Mouse (Mus musculus): ENCODE measurements at regions not wholly inside any gene's neighbourhood (a gene's known extent, or its start where the extent isn't known, plus 50 kb on each side); places are given as distances from the start of the nearest gene placed in this dataset.
A peak's percentile ranks its signal among the peaks of the same experiment; 100 is the strongest.

DNA sequence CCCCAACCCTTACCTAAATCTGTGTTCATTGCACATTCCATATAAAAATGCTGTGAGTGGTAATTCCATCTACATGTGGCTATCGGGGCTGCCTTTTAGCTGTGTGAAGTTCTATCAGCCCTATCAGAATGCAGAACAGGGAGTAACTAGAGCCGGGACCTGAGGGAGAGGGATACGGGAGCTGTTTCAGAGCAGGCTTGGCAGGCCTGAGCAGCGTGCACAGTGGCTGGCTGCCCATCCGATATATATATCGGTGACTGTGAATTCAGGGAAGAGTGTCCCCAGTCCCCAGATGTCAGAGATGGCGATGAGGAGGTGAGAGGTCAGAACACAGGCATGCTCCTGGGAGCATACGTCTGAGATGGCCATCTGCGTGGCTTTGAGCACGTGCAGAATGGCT lies 79.0 kb downstream of the Arl4c start:
- DNase-seq (ENCODE audit: low spot score in 2 of 2) = no peak

DNA sequence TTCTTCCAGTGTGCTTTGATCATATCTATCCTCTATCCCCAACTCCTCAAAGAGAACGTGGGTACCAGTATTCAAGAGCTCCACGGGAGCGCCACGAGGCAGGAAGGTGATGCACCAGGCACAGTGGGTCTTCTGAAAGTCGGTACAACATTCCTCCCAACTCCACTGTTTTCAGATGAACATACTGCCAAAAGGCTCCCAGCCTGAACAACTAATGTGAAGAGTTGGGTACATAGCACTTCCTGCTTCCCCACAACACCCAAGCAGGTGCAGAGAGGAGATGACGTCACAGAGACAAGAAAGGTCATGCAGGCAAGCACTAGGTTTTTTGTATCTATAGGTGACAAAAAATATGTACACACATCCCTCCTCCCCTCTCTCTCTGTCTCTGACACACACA lies 79.7 kb downstream of the Arl4c start:
- no peak for DNase-seq (ENCODE audit: low spot score in 2 of 2)

DNA sequence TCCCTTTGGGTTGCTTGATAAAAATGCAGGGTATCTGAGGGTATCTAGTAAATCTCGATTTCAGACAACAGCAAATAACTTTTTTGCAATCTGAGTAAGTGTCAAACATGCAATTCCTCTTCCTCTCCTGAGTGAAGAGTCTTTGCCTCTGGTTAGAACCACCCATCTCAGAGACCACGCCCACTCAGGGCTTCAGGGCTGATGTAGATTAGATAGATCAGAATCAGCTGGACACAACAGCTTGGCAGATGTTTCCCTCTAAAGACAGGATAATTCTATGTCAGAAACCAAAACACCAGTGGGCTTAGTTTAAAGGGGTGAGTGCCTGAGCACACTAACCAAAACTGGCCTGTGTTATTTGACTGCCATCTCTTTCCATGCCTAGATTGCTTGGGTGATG lies 80.8 kb downstream of the Arl4c start:
- no peak for DNase-seq (ENCODE audit: low spot score in 2 of 2)

DNA sequence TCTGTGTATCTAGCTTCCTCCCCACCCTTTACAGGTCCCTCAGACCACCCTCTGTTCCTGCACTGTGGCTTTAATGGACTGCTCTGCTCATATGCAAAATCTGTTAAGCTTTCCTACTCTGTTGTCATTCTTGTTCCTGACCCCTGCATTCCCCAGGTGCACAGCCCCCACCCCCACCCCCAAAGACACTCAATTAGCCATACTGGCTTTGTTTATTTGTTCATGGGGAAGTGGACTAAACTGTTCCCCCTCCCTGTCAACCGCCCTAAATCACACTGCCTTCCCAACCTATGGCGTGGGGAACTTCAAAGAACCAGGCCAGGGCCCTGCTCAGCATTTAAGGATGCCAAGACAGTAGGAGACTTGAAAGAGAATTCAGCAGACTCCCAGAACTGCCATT lies 89.0 kb downstream of the Arl4c start:
- no peak for DNase-seq (ENCODE audit: low spot score in 2 of 2)

DNA sequence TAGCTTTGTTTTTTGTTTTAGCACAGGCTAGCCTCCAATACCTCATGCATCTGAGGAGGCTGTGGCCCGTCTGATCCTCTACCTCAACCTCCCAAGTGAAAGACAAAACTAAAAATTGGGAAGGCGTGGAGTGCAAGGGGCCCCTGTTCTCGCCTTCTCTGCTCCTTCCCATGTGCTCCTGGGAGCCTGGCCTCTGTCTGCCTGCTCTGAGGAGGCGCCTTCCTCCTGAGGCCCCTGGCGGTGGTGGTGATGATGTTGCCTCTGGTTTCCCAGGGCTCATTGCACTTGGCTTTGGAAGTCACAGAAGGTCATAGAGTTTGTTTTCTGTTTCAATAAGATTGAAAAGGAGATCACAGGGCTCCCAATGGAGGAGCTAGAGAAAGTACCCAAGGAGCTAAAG lies 90.8 kb downstream of the Arl4c start:
- no peak for DNase-seq (ENCODE audit: low spot score in 2 of 2)

DNA sequence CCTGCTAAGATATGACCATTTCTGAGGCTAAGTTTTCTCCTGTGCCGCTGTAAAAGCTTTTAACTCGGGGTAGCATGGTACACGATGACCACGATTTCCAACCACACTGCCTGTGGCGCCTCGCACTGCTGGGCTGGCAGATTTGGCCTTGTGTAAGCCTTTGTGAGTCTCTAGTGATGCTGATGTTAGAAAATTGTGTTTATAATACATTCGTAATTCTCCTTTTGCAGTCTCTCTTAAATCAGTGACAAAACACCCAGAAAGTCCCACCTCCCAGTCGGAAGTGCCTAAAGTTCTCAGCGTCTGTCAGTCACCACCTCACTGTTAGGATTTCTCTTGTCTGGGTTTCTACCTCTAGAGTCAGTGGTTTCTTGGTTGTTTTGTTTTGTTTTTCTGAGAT lies 91.2 kb downstream of the Arl4c start:
- no peak for DNase-seq (ENCODE audit: low spot score in 2 of 2)

DNA sequence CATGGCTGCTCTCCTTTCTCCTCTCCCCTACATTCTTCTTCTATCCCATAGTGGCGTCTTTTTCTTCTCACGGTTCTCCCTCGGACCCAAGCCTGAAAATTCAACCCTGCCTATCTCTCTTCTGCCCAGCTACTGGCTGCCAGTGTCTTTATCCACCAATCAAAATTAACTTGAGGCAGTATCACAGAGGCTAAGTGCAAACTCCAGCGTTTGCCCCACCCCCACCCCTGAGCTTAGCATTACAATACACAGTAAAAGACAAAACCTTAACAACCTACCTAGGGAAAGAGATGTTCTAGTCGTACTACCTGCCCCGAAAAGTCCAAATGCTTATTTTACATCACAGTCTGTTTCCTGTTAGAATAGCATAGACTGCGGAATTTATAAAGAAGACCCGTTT lies 93.2 kb downstream of the Arl4c start:
- DNase-seq (ENCODE audit: low spot score in 2 of 2) = no peak

DNA sequence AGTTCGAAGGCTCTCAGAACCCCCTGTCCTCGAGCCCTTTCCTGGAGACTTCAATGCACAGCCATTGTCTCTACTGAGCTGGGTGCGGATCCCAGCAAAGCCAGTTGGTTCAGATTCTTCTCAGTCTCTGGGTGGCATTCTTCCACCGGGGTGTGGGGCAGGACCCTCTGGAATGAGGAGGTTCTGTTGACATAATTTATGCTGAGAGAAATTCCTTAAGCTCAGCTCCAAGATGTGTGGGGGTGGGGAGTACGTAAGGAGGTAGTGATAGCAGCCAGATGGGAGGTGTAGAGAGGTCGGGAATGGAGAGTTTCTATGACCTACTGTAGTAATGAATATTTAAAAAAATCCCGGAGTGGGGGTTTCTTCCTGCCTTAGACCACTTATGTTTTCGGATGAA lies 93.8 kb downstream of the Arl4c start:
- no peak for DNase-seq (ENCODE audit: low spot score in 2 of 2)

DNA sequence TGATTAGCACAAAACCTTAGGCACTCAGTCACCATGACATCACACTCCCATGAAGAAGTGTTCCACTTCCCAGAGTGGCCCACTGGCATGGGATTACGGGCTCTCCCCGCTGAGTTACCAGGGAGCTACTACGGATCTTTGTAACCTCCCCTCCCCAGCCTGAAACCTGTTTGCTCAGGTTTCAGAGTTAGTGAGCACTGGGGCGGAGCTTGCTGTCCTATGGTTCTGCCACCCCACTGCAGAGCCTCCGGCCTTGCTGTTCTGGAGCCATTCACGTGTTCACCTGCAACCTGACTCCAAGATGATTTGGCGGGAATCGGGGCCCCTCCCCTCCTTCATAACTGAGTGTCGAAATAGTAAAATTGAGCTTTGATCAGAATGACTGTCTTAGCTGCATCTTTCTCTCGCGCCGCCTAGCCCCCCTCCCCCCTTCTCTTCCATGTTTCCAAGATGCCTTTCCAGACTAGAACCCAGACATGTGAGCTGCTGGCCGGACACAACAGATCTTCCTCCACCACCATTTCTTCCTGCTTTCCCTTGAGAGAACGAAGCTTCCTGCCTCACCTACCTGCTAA lies 95.8 kb upstream of the Glrp1 start:
- no peak for DNase-seq (ENCODE audit: low spot score in 2 of 2)

DNA sequence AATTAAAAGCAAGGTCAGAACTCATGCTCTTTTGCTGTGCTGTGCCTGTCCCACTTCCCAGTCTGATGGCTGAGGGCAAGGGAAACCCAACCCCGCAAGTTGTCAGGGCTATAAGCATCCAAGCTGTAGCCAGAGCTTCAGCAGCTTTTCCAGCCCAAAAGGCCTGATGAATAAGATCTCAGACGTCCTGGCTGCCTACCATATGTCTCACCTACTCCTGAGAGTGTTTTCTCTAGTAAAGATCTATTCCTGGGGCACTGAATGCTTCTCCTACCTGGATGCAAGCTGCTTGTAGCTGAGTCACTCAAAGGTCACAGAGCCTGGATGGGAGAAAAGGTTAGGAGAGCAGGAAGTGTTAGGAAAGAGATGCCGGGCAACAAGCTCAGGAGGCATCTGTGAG lies 92.4 kb upstream of the Glrp1 start:
- DNase-seq (ENCODE audit: low spot score in 2 of 2) = no peak

DNA sequence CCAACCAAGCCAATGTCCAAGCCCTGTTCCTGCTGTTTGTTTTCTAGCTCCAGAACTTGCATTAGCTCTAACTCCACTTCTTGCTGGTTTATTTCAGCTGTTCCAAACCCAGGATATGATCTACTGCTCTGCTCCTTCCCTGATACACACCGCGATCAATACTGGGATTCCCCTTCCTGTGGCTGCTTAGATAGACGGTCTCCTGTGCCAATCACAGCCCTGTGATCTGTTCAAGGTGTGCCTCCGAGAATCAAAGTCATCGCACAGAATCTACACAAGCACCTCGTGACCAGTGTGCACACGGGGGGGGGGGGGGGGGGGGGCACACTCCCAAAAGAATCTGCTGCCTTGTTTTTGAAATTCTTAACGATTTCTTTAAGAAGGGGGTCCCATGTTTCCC lies 91.9 kb upstream of the Glrp1 start:
- no peak for DNase-seq (ENCODE audit: low spot score in 2 of 2)

DNA sequence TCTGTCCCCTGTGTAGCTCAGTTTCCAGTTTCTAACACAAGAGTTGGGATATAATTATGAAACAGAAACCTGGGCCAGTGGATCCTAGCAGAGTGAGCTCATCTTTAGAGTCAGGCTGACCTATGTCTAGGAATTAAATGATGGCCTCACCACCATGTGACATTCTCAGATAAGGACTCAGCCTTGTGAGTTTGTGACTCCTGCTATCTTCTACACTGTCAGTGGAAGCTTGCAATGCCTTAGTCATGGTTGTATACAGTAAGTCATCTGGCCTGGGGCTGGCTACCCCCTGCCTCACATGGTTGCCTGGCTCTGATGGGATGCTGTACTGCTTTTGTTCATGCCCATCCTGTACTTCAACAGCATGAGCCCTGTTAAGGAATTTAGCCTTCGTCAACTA lies 90.3 kb upstream of the Glrp1 start:
- DNase-seq (ENCODE audit: low spot score in 2 of 2) = no peak

DNA sequence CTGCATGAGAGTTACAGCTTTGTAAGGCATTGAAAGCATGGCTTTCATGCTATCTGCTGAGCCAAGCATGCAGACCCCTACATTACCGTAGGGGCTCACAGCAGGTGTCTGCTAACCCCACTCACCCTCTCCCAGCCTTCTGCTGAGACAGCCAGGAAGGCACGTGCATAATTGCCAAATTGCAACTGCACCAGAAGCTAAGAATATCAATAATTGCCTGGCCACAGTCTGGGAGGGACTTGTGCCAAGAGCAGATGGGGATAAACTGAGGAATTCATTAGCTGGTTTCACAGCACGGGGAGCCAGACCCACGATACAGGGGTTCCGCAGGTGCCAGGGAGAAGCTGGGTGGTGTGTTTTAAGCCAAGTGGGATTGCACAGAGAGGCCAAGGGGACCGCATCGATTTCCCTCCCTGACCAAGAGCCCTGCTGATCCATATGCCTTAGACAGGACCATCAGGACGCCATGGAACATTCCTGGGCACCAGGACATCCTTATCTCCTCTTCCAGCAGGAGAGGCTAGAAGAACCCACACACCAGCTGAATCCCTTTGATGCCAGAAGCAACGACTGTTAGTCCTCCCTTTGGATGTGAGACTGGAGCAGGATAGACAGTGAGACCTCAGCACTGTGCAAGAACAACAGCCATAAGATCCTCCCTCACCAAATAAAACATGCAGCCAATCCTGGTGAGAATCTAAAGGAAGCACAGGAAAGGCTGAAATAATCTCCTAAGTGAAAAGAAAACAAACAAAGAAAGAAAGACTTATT lies 84.8 kb upstream of the Glrp1 start:
- peak in 1 of 2 experiments; percentile 13 for DNase-seq (ENCODE audit: low spot score in 2 of 2)

DNA sequence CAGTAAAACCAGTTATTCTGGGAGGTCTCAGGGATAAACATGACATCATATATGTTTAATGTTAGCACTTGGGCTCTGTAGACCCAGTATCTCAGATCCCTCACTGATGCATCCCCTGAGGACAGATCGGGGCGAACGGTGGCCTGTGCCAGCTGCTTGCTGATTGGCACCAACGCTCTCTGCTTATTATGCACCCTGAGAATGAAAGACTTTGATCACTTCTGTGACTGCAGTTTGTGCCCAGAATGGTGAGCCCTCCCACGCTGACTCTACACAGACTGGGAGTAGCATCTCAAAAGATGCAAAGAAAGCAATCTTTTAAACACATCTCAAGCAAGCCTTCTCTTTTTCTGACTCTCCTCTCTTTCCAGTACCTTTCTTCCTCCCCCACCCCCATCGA lies 82.2 kb upstream of the Glrp1 start:
- peak in 1 of 2 experiments; percentile 17 for DNase-seq (ENCODE audit: low spot score in 2 of 2)

DNA sequence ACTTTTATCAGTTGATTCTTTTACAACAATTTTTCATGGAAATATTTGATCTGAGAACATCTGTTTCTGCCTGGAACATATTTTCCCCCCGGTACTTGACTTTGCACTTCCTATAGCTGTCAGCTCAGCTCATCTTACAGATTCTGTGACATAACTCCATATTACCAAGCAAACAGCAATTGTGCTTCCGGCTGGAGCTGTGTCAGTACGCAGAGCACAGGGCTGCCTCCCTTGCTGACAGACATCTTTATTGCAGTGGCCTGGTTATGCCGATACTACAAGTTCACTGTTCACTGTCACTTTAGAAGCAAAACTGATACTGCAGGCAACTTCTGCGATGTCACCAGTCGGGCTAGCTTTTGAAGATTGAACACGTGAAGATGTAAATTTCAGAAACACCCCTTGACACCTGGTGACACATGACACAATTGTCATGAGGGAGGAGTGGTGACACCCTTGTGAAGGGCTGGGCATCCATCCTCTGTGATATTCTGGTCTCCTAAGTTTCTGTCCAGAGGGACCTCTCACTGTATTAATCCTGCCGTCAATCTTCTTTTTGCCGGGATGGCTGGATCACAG lies 81.0 kb upstream of the Glrp1 start:
- no peak for DNase-seq (ENCODE audit: low spot score in 2 of 2)

DNA sequence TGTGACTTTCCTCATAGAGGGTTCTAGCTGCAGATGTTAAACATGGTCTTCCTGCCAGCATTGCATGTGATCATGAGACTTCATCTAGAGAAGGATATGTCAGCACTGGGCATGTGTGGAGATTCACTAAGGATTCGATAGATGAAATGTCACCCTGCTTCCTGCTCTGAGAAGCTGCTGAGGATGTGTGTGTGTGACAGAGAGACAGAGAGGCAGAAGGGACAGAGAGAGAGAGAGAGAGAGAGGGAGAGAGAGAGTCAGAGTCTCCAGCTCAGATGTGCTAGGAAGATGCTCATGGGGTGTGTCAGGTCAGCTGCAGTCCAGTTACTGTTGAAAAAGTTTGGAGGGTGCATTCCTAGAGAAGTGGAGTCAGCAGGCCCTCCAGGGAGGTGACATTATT lies 78.9 kb upstream of the Glrp1 start:
- DNase-seq (ENCODE audit: low spot score in 2 of 2) = no peak

DNA sequence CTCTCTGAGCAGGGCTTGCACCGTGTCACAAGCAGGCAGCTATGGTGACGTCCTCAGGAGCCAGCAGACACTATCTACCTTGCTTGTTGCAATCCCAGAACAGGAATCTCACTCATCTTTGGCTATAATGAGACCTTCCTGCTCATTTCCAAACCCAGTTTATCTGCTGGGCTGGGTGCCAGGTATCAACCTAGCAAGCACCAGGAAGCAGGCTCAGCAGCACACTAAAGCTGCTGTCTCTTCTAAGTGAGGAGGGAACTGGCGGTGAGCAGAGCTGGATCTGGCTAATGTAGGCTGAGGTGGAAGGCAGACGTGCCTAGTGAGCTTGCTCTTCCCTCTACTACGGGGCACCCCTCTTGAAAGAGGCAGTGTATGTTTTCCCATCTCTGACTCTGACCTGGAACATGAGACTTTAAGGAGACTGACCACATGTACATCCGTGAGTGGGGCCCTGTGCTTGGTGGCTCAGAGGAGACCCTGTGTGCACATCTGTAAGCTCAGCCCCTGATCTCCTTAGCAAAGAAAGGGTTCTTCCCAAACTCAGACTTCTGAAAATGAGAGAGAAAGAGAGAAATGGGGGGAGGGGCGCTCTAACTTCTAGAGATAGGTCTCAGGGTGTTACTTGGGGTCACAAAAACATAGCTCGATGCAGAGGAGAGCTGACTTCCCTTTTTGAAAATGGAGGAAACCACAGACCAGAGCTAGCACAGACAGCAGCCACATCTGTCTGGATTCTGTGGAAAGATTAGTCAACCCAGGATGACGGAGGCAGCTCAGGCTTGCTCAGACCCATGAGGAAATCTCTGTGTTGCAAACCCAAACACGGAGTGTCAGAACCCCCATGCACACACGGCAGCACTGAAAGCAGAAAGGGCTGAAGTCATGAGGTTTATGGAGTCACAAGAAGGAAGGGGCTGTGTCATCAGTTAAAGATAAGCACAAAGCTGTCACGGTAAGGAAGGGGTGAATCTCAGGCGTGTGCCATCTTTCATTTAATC lies 77.3 kb upstream of the Glrp1 start:
- no peak for DNase-seq (ENCODE audit: low spot score in 2 of 2)

DNA sequence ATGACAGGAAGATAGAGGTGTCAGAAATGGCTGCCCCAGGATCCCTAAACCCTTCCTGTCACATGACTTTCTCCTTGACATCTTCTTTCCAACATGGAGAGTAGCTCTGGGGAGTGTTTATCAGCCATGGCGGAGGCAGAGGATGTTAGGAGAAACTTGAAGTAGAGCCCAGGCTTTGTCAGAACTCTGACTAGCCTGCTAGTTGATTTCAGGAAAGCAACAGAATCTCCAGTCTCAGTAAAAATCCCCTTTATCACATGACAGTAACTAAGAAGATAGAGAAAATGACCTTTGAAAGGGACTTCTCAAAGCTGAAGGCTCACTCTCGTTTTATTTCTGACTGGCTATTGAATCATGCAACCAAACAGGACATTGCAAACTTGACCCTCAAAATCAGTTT lies 76.3 kb upstream of the Glrp1 start:
- no peak for DNase-seq (ENCODE audit: low spot score in 2 of 2)

DNA sequence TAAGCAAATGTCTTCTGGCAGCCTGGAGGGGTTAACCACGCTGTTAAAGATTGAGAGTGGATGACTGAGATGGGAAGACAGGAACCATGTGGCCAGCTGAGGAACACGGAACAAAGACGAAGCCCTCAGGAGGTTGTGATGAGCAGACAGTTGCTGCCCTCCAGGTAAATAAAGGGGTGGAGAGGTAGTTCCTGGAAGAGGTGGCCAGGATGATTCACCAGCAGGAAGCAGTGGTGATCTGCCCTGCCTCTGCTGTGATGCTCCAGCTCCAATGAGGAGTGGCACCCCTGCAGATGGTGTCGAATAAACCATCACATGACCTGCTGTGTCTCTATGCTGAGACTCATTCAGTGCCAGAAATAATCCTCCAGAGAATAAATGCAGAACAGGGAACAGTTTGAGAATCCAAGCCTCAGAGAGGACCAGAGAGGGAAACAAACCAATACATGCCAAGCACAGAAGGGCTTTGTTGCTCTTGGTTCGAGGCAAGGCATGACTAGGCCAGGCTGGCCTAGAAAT lies 74.7 kb upstream of the Glrp1 start:
- DNase-seq (ENCODE audit: low spot score in 2 of 2) = no peak

DNA sequence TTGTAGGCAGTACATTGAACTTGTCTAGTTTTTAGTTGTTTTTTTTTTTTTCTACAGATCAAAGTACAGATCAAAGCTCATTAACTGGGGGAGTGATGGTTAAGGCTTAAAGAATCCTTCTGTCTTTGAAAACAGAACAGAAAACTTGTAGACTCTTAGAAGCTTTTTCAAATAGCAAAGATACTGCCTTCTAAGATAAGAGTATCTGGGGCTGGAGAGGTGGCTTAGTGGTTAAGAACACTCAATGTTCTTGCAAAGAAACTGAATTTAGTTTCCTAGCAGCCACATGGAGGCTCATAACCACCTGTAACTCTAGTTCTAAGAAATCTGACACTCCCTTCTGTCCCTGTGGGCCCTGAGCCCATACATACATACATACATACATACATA lies 68.4 kb upstream of the Glrp1 start:
- DNase-seq (ENCODE audit: low spot score in 2 of 2) = no peak

DNA sequence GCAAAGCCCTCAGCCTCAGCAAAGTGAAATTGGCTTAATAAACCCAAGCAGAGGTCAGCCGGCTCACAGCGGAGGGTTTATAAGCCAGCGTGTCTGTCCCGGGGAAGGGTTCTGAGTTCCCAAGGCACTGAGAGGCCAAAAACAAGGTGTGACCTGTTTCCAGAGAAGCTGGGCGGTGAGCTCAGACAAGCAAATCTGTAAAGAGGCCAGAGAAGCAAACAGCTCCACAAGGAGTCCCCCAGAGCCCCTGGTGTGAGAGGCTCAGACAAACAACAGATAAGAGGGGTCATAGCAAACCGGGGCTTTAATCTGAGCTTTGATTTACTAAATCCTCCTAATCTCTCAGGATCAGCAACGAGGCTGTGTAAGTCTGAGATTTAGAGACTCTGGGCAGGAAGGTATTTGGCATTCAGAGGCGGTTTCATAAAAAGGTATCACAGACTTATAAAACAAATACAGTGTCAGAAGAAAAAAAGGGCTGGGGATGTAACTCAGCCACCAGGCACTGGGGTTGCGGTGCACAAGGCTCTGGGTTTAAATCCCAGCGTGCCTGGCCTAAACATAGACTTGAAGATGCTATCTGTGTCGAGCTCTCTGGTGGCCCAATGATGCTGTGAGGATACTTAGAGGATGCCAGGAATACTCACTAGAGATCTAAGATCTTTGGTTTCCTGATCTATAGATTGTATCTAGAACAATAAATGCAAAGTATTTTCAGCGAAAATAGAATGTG lies 67.8 kb upstream of the Glrp1 start:
- DNase-seq (ENCODE audit: low spot score in 2 of 2) = no peak
